Mouse (Mus musculus) embryonic facial prominence, embryonic 11.5 days (tissue): ENCODE data around the gene Bcl9l. TPM values are rescaled to one million over a fixed set of nuclear protein-coding genes. Genes with fewer than 3 reads are reported as not detected.

Experiments
- ATAC-seq: fragments of 200-750 bp; cut with Nextera tagmentation; replicated peaks from 2 replicates; pipeline ENCODE4 v1.8.0; 2017; ENCODE audit warnings: low read depth; ENCODE audit not compliant: insufficient number of reproducible peaks, low FRiP score, low TSS enrichment
- DNase-seq: peaks from one replicate; pipeline ENCODE4 v3.0.0-alpha.2; 2015; ENCODE audit warnings: low spot score
- H3K27ac ChIP-seq: fragments of 300-500 bp; sonication (generic); replicated peaks from 2 replicates; pipeline ENCODE4 v1.5.1; 2014; ENCODE audit warnings: mild to moderate bottlenecking, low read depth, low read length, control low read depth
- H3K27me3 ChIP-seq: fragments of 300-500 bp; sonication (generic); 2 replicates; pipeline ENCODE4 v1.6.1; 2014; ENCODE audit warnings: mild to moderate bottlenecking, low read length, moderate library complexity, mixed read lengths; ENCODE audit not compliant: control insufficient read depth, insufficient read depth
- H3K36me3 ChIP-seq: fragments of 300-500 bp; sonication (generic); replicated peaks from 2 replicates; pipeline ENCODE4 v1.6.1; 2014; ENCODE audit warnings: low read depth, mild to moderate bottlenecking, low read length, moderate library complexity, mixed read lengths; ENCODE audit not compliant: control insufficient read depth, insufficient read depth
- H3K4me1 ChIP-seq: fragments of 300-500 bp; sonication (generic); 2 replicates; pipeline ENCODE4 v1.6.1; 2014; ENCODE audit warnings: low read length, mixed read lengths; ENCODE audit not compliant: control insufficient read depth, insufficient read depth
- H3K4me2 ChIP-seq: fragments of 300-500 bp; sonication (generic); 2 replicates; pipeline ENCODE4 v1.6.1; 2014; ENCODE audit warnings: low read depth, mild to moderate bottlenecking, control low read depth, low read length, moderate library complexity
- H3K4me3 ChIP-seq: fragments of 300-500 bp; sonication (generic); 2 replicates; pipeline ENCODE4 v1.5.1; 2014; ENCODE audit warnings: low read depth, low read length, control low read depth
- H3K9ac ChIP-seq: fragments of 300-500 bp; sonication (generic); replicated peaks from 2 replicates; pipeline ENCODE4 v1.6.1; 2014; ENCODE audit warnings: mild to moderate bottlenecking, control low read depth, low read length
- H3K9me3 ChIP-seq: fragments of 300-500 bp; sonication (generic); replicated peaks from 2 replicates; pipeline ENCODE4 v1.6.1; 2016; ENCODE audit warnings: mild to moderate bottlenecking, low read length, inconsistent platforms, mixed read lengths; ENCODE audit not compliant: control insufficient read depth
- WGBS: fragments of 180-500 bp; shearing (Covaris S2); extraction: QIAGEN DNeasy Blood & Tissue Kit; methylation state at CpG from one replicate; pipeline ENCODE4 v1.1.7; 2014; 5-methylcytosine and 5-hydroxymethylcytosine counted together
- polyA plus RNA-seq: library from polyadenylated mRNA; unstranded; fragments of >200 nt; fragmentation: Nextera tagmentation; extraction: Ambion mirVana; gene quantifications from 2 replicates; pipeline ENCODE4 v1.2.1, GENCODE M21; 2014

The Bcl9l gene
- polyA plus RNA-seq, 1 experiment from 2014 or later, result 10.3 TPM

- Histone ChIP-seq H3K9ac (no peak overlapping the region), H3K4me2 (no peak overlapping the region), H3K27me3 (no peaks in the 10 kb centered on the region), H3K4me3 (no peak overlapping the region), H3K36me3 (no peaks in the 10 kb centered on the region), H3K9me3 (no peaks in the 10 kb centered on the region), H3K4me1 (peaks cover 5% of the 10 kb centered on the region), H3K27ac (no peak overlapping the region)
- WGBS, result 78% methylated on average over 20 of the region's 20 CpGs
- ATAC-seq, result no peak
- DNase-seq, result no peak
Observed at GRCm38 (mm10) chr9:44513610-44514009, 31.0 kb downstream of the Bcl9l start.

GRCm38 (mm10) chr9:44514147-44514546 lies 31.5 kb downstream of the Bcl9l start:
- DNase-seq (no peak), ATAC-seq (no peak)
- H3K9me3 ChIP-seq, result no peaks in the 10 kb centered on the region
- H3K27ac ChIP-seq, result no peak overlapping the region
- no peak overlapping the region for H3K9ac ChIP-seq
- H3K27me3 ChIP-seq, result no peaks in the 10 kb centered on the region
- WGBS, result 89% methylated on average over 5 of the region's 5 CpGs
- no peaks in the 10 kb centered on the region for H3K36me3 ChIP-seq
- no peak overlapping the region for H3K4me2 ChIP-seq
- peaks cover 5% of the 10 kb centered on the region for H3K4me1 ChIP-seq
- H3K4me3 ChIP-seq, result no peak overlapping the region

- no peak overlapping the region for H3K27ac ChIP-seq
- no peaks in the 10 kb centered on the region for H3K9me3 ChIP-seq
- H3K4me2 ChIP-seq, result no peak overlapping the region
- no peak overlapping the region for H3K4me3 ChIP-seq
- DNase-seq, result no peak
- H3K27me3 ChIP-seq, result no peaks in the 10 kb centered on the region
- WGBS, result 75% methylated on average over 12 of the region's 12 CpGs
- no peak overlapping the region for H3K9ac ChIP-seq
- H3K4me1 ChIP-seq, result no peaks in the 10 kb centered on the region
- H3K36me3 ChIP-seq, result no peaks in the 10 kb centered on the region
- no peak for ATAC-seq
Observed at GRCm38 (mm10) chr9:44515131-44515751, 32.6 kb downstream of the Bcl9l start.

GRCm38 (mm10) chr9:44515891-44516290 lies 33.3 kb downstream of the Bcl9l start:
- Histone ChIP-seq H3K9me3 (no peaks in the 10 kb centered on the region), H3K27me3 (no peaks in the 10 kb centered on the region), H3K4me1 (no peaks in the 10 kb centered on the region), H3K27ac (no peak overlapping the region), H3K4me3 (no peak overlapping the region), H3K9ac (no peak overlapping the region), H3K4me2 (no peak overlapping the region), H3K36me3 (no peaks in the 10 kb centered on the region)
- WGBS, result 84% methylated on average over 5 of the region's 5 CpGs
- no peak for ATAC-seq
- DNase-seq, result no peak

GRCm38 (mm10) chr9:44517368-44517767 lies 34.7 kb downstream of the Bcl9l start:
- no peak for DNase-seq
- ATAC-seq, result no peak
- Histone ChIP-seq H3K27ac (no peak overlapping the region), H3K9me3 (no peaks in the 10 kb centered on the region), H3K9ac (no peak overlapping the region), H3K4me2 (no peak overlapping the region), H3K4me1 (no peaks in the 10 kb centered on the region), H3K4me3 (no peak overlapping the region), H3K27me3 (no peaks in the 10 kb centered on the region), H3K36me3 (no peaks in the 10 kb centered on the region)
- 68% methylated on average over 4 of the region's 4 CpGs for WGBS

- Histone ChIP-seq H3K9ac (no peak overlapping the region), H3K4me2 (no peak overlapping the region), H3K4me3 (no peak overlapping the region), H3K27ac (no peak overlapping the region), H3K36me3 (no peaks in the 10 kb centered on the region), H3K4me1 (no peaks in the 10 kb centered on the region), H3K27me3 (no peaks in the 10 kb centered on the region), H3K9me3 (no peaks in the 10 kb centered on the region)
- DNase-seq, result no peak
- ATAC-seq, result no peak
- 83% methylated on average over 7 of the region's 7 CpGs for WGBS
Observed at GRCm38 (mm10) chr9:44518068-44518467, 35.4 kb downstream of the Bcl9l start.

- DNase-seq (no peak), ATAC-seq (no peak)
- no peaks in the 10 kb centered on the region for H3K4me1 ChIP-seq
- H3K9ac ChIP-seq, result no peak overlapping the region
- H3K9me3 ChIP-seq, result no peaks in the 10 kb centered on the region
- H3K36me3 ChIP-seq, result no peaks in the 10 kb centered on the region
- 74% methylated on average over 10 of the region's 10 CpGs for WGBS
- H3K4me3 ChIP-seq, result no peak overlapping the region
- no peak overlapping the region for H3K27ac ChIP-seq
- no peaks in the 10 kb centered on the region for H3K27me3 ChIP-seq
- no peak overlapping the region for H3K4me2 ChIP-seq
Observed at GRCm38 (mm10) chr9:44521927-44522326, 39.3 kb downstream of the Bcl9l start.

- H3K4me3 ChIP-seq, result no peak overlapping the region
- H3K27ac ChIP-seq, result no peak overlapping the region
- no peaks in the 10 kb centered on the region for H3K9me3 ChIP-seq
- no peak for ATAC-seq
- no peaks in the 10 kb centered on the region for H3K4me1 ChIP-seq
- H3K27me3 ChIP-seq, result no peaks in the 10 kb centered on the region
- H3K9ac ChIP-seq, result no peak overlapping the region
- H3K36me3 ChIP-seq, result no peaks in the 10 kb centered on the region
- DNase-seq, result no peak
- WGBS, result 76% methylated on average over 5 of the region's 5 CpGs
- no peak overlapping the region for H3K4me2 ChIP-seq
Observed at GRCm38 (mm10) chr9:44523686-44524085, 41.1 kb downstream of the Bcl9l start.
